Mouse (Mus musculus) spleen, adult 2 months (tissue): ENCODE results near the gene Fmo4.

ENCODE experiments used
- CTCF ChIP-seq: fragments of 200-500 bp; IDR thresholded peaks from 2 replicates; pipeline ENCODE4 v1.5.1; 2011; ENCODE audit warnings: mild to moderate bottlenecking, inconsistent platforms; ENCODE audit not compliant: insufficient read depth, insufficient read length, insufficient replicate concordance; ENCODE audit errors: extremely low read depth
- POLR2A ChIP-seq: fragments of 200-500 bp; IDR thresholded peaks from 2 replicates; pipeline ENCODE4 v1.6.1; 2011; ENCODE audit warnings: low read depth, low read length, inconsistent platforms

GRCm38 (mm10) chr1:162796441-162796840, 17.3 kb downstream of the Fmo4 start:
- no peak for TF ChIP-seq POLR2A
- TF ChIP-seq CTCF, result no peak
